Mouse (Mus musculus) ES-E14 (cell line): Measurements from ENCODE around the gene Cygb.

Experiments used
- CHD2 ChIP-seq: IDR thresholded peaks from 2 replicates; pipeline ENCODE4 v1.6.1; 2014; ENCODE audit warnings: mild to moderate bottlenecking, low read depth, low read length, inconsistent platforms
- MAFK ChIP-seq: IDR thresholded peaks from 2 replicates; pipeline ENCODE4 v1.6.1; 2014; ENCODE audit warnings: mild to moderate bottlenecking, low read depth, low read length, inconsistent platforms; ENCODE audit not compliant: insufficient read depth
- ZC3H11A ChIP-seq: IDR thresholded peaks from 2 replicates; pipeline ENCODE4 v1.6.1; 2012; ENCODE audit warnings: low read depth, mild to moderate bottlenecking, inconsistent platforms, low read length, borderline replicate concordance
- ZNF384 ChIP-seq: IDR thresholded peaks from 2 replicates; pipeline ENCODE4 v1.6.1; 2012; ENCODE audit warnings: low read depth, low read length, inconsistent platforms

DNA sequence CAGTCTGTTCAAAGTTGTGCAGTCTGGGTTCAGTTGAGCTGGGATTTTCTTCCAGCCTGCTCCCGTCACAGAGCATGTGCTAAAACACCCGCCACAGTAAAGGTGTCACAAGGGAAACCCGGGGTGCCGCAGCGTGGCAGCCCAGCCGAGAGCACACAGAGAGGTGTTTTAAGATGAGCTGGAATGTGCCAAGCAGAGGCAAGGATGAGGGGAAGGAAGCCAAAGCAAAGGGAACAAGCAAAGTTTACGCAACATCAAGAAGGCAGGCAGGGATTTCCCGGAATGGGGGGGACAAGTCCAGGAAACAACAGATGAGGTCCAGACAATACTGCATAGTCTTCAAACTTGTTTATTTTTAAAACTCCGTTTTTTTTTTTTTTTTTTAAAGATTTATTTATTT is 12.5 kb upstream of the Cygb start:
- no peak for TF ChIP-seq MAFK
- no peak for TF ChIP-seq CHD2
- TF ChIP-seq ZNF384 = no peak
- no peak for TF ChIP-seq ZC3H11A
